Mouse (Mus musculus): ENCODE data around the gene 1110051M20Rik. TPM values are rescaled to one million over a fixed set of nuclear protein-coding genes. Genes with fewer than 3 reads are reported as not detected.

1110051M20Rik gene
- polyA plus RNA-seq, 1 experiment: 27.0 TPM

DNA sequence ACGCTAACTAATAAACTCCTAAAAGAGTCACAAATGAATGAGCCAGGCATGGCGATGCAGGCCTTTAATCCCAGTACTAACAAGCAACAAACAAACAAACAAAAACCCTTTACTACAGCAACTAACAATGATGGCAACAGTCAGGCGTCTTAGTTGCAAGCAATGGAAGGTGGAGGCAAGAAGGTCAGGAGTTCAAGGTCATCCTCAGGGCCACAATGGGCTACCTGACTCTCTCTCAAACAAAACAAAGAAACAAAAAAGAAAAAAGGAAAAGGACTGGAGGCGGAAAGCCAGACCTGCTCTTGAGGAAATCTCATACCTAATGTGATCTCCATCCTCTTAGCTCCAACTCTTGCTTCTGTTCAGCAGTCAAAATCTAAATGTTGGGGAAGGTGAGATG lies 39.4 kb downstream of the 1110051M20Rik start:
- TF ChIP-seq CTCF (IDR thresholded peaks at IDR 0.05; ENCODE audit: insufficient read depth, low read length) (no peak), POLR2A (IDR thresholded peaks at IDR 0.05; ENCODE audit: borderline replicate concordance, extremely low read depth, low read depth, low read length) (no peak)
- no peak for DNase-seq
- Histone ChIP-seq H3K4me1 (ENCODE audit: control insufficient read depth, insufficient read depth, low read length) (no peaks in the 10 kb centered on the region; the same call in 1 of the 2 replicates), H3K4me3 (replicated peaks; ENCODE audit: extremely low read depth, low read depth, low read length) (no peak overlapping the region)
- 93% methylated on average over 4 of the region's 4 CpGs for WGBS

DNA sequence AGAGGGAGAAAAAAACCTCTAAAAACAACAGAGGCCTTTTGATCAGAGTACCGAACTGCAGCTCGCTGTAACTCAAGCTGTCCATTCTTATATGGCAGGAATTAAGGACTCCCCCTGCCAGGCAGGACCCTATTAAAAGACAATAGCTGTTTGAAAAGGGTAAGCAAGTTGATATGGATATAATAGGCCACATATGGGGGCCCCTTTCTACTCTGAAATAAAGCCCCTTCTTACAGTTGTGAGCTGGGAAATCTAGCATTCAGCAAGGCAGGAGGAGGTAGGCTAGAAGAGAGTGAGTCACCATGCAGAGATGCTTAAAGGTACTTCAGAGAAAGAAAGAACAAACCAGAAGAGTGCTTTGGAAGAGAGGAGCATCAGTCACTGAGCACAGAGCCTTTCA lies 44.8 kb downstream of the 1110051M20Rik start:
- TF ChIP-seq CTCF (IDR thresholded peaks at IDR 0.05; ENCODE audit: insufficient read depth, low read length) (no peak), POLR2A (IDR thresholded peaks at IDR 0.05; ENCODE audit: borderline replicate concordance, extremely low read depth, low read depth, low read length) (no peak)
- no peak for DNase-seq
- 74% methylated on average over 2 of the region's 2 CpGs for WGBS
- Histone ChIP-seq H3K4me1 (ENCODE audit: control insufficient read depth, insufficient read depth, low read length) (no peaks in the 10 kb centered on the region; the same call in 1 of the 2 replicates), H3K4me3 (replicated peaks; ENCODE audit: extremely low read depth, low read depth, low read length) (no peak overlapping the region)

DNA sequence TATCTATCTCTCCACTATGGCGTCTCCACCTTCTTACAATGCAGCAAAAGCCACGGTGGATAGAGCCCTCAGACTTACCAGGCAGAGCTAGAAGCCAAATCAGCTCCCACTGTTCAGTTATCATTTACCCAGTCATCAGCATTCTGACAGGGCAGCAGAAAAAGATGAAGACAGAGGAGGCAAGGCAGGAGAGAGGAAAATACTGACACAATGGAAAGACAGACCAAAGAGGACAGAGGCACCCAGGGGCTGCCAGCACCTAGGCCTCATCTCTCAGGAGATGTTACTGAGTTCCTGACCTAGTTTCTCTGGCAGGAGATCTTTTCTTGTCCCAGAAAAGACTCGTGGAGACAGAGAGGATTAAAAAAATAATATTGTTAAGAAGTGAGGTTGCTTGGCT lies 45.3 kb downstream of the 1110051M20Rik start:
- no peak for TF ChIP-seq POLR2A (IDR thresholded peaks at IDR 0.05; ENCODE audit: borderline replicate concordance, extremely low read depth, low read depth, low read length)
- TF ChIP-seq CTCF (IDR thresholded peaks at IDR 0.05; ENCODE audit: insufficient read depth, low read length): no peak
- no peak overlapping the region for H3K4me3 ChIP-seq (replicated peaks; ENCODE audit: extremely low read depth, low read depth, low read length)
- no peaks in the 10 kb centered on the region; the same call in 1 of the 2 replicates for H3K4me1 ChIP-seq (ENCODE audit: control insufficient read depth, insufficient read depth, low read length)
- no peak for DNase-seq
- 56% methylated on average over 3 of the region's 3 CpGs for WGBS

DNA sequence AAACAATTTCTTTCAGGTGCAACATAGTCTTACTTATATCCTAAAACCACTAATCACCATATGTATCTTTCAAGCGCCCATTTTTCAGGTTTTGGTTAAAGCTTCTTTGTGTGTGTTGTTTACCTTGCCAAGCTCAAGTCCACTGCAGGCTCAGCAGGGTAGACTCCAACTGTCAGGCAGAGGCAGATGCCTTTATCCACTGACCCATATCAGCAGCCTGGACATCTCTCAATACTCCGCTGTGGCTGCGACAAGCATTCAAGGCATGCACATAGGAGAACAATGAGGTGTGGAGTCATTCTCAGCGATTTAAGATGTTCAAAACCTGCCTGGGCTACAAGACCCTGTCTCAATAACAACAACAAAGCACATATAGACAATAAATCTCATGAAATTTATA lies 50.4 kb downstream of the 1110051M20Rik start:
- DNase-seq: no peak
- Histone ChIP-seq H3K4me3 (replicated peaks; ENCODE audit: extremely low read depth, low read depth, low read length) (no peak overlapping the region), H3K4me1 (ENCODE audit: control insufficient read depth, insufficient read depth, low read length) (no peaks in the 10 kb centered on the region)
- TF ChIP-seq POLR2A (IDR thresholded peaks at IDR 0.05; ENCODE audit: borderline replicate concordance, extremely low read depth, low read depth, low read length) (no peak), CTCF (IDR thresholded peaks at IDR 0.05; ENCODE audit: insufficient read depth, low read length) (no peak)
- WGBS: 82% methylated on average over 4 of the region's 4 CpGs

DNA sequence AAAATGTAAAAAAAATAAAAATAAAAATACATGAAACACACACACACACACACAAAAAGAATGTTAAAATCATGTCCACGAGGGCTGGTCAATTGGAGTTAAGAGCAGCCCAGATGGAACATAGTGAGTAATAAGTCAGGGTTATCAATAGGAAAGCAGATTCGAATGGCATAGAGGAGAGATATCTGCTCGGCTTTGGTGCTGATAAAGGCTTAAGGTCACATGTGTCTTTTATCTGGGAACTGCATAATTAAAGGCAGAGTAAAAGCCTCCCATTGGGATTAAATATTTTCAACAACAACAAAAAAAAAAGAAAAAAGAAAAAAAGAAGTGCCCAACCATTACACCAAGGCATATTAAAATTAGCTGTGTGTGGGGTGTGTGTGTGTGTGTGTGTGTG lies 55.8 kb downstream of the 1110051M20Rik start:
- TF ChIP-seq CTCF (IDR thresholded peaks at IDR 0.05; ENCODE audit: insufficient read depth, low read length) (no peak), POLR2A (IDR thresholded peaks at IDR 0.05; ENCODE audit: borderline replicate concordance, extremely low read depth, low read depth, low read length) (no peak)
- H3K4me3 ChIP-seq (replicated peaks; ENCODE audit: extremely low read depth, low read depth, low read length): no peak overlapping the region
- 80% methylated on average over 3 of the region's 3 CpGs for WGBS
- peaks cover 2% of the 10 kb centered on the region; the same call in 1 of the 2 replicates for H3K4me1 ChIP-seq (ENCODE audit: control insufficient read depth, insufficient read depth, low read length)
- no peak for DNase-seq

DNA sequence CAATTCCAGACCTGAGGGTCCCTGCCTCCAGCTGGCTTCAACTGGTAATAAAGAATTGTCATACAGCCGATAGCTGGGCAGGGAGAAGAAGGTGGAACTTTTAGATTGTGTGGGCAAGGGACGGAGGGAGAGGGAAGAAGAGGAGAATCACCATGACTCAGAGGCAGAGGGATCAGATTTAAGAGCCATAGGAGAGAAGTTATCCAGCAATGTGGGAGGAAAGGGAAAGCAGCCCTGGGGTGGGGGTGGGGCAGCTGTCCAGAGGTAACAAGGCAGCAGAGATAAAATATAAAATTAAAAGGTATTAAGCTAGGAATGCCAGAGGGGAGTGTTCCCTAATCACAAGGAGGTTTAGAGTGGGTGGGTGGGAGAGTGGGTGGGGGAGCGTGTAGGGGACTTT lies 56.2 kb downstream of the 1110051M20Rik start:
- DNase-seq: no peak
- Histone ChIP-seq H3K4me3 (replicated peaks; ENCODE audit: extremely low read depth, low read depth, low read length) (no peak overlapping the region), H3K4me1 (ENCODE audit: control insufficient read depth, insufficient read depth, low read length) (peaks cover 2% of the 10 kb centered on the region; the same call in 1 of the 2 replicates)
- 78% methylated on average over 3 of the region's 3 CpGs for WGBS
- TF ChIP-seq CTCF (IDR thresholded peaks at IDR 0.05; ENCODE audit: insufficient read depth, low read length) (no peak), POLR2A (IDR thresholded peaks at IDR 0.05; ENCODE audit: borderline replicate concordance, extremely low read depth, low read depth, low read length) (no peak)

DNA sequence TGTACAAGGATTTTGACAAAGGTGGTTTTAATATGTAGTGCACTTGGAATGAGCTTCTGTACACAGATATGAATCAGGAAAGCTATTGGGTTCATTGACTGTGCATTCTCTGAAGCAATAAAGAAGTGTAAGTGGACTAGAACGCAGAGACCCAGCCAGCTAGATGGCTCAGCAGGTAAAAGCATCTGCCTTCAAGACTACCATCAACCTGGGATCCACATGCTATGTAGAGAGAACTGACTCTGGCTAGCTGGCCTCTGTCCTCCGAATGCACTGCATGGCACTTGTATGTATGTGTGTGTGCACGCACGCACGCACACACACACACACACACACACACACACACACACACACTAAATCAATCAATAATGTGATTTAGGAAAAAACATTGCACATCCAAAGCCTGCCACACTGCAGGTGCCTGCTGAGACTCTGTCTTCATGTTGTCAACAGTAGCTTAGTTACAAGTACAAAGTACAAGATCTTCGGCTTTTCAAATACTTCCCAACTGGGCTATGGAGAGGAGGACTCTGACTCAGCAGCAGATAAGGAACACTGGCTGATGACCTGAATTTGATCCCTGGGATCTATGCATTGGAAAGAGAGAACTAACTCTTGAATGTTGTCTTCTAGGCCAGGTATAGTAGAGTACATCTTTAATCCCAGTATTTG lies 57.1 kb downstream of the 1110051M20Rik start:
- TF ChIP-seq CTCF (IDR thresholded peaks at IDR 0.05; ENCODE audit: insufficient read depth, low read length): no peak
- TF ChIP-seq POLR2A (IDR thresholded peaks at IDR 0.05; ENCODE audit: borderline replicate concordance, extremely low read depth, low read depth, low read length): no peak
- no peak overlapping the region for H3K4me3 ChIP-seq (replicated peaks; ENCODE audit: extremely low read depth, low read depth, low read length)
- peaks cover 2% of the 10 kb centered on the region; the same call in 1 of the 2 replicates for H3K4me1 ChIP-seq (ENCODE audit: control insufficient read depth, insufficient read depth, low read length)
- 86% methylated on average over 6 of the region's 6 CpGs for WGBS
- DNase-seq: no peak

DNA sequence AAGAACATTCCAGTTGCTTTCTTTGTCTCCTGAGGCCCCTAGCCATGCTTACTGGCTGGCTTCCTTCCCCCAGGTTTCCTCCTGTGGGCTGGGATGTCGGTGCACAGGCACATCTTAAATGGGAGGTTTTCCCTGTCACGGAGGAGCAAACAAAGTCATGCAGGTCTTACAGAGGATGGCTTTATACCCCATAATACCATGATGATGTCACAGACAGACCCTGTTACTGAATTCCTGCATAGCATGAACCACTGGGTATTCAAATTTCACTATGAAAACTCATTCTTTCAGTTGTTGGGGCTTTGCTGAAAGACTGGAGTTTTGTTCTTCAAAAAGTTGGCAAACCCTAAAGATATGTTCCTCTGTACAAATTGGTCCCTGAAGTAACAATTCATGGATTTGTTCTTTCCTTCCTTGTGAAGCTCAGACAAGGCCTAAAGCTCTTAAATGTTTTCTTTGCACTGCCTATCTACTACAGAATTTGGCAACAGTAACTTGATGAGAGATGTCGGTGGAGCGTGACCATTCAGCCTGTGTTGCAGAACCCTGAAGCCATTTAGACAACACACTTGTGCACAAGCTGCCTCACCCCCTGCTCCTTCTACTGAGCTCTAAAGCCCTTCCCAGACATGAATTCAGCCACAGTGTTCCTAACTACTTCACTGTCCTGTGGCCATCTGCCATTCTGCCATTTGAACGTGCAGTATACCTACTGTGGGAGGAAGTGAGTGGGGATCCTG lies 57.8 kb downstream of the 1110051M20Rik start:
- Histone ChIP-seq H3K4me1 (ENCODE audit: control insufficient read depth, insufficient read depth, low read length) (peaks cover 2% of the 10 kb centered on the region; the same call in 1 of the 2 replicates), H3K4me3 (replicated peaks; ENCODE audit: extremely low read depth, low read depth, low read length) (no peak overlapping the region)
- DNase-seq: no peak
- 60% methylated on average over 5 of the region's 5 CpGs for WGBS
- no peak for TF ChIP-seq POLR2A (IDR thresholded peaks at IDR 0.05; ENCODE audit: borderline replicate concordance, extremely low read depth, low read depth, low read length)
- TF ChIP-seq CTCF (IDR thresholded peaks at IDR 0.05; ENCODE audit: insufficient read depth, low read length): no peak

DNA sequence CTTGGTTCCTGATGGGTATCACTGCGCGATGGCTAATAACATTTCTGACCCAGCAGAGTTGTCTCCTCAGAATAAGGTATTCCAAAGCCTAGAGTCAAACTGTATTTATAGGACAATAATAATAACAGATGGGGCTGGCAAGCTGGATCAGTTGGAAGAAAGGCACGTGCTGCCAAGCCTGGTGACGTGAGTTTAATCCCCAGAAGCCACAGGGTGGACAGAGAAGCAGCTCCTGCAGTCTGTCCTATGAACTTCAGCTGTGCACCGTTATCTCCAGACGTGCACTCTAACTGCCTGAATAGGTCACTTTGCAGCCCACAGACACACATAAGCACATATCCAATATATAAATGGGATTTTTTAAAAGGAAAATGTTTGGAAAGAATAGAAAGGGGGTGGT lies 61.2 kb downstream of the 1110051M20Rik start:
- Histone ChIP-seq H3K4me1 (ENCODE audit: control insufficient read depth, insufficient read depth, low read length) (peaks cover 2% of the 10 kb centered on the region; the same call in 1 of the 2 replicates), H3K4me3 (replicated peaks; ENCODE audit: extremely low read depth, low read depth, low read length) (no peak overlapping the region)
- no peak for DNase-seq
- 89% methylated on average over 6 of the region's 6 CpGs for WGBS
- TF ChIP-seq POLR2A (IDR thresholded peaks at IDR 0.05; ENCODE audit: borderline replicate concordance, extremely low read depth, low read depth, low read length) (no peak), CTCF (IDR thresholded peaks at IDR 0.05; ENCODE audit: insufficient read depth, low read length) (no peak)
